Mouse (Mus musculus): ENCODE results near the gene Olfr1106. TPM values are rescaled to one million over a fixed set of nuclear protein-coding genes. Genes with fewer than 3 reads are reported as not detected.

Olfr1106 gene
- not detected for polyA plus RNA-seq (2012; fragmentation: generic; extraction: Trizol)

GRCm38 (mm10) chr2:87052173-87052572, at the start of gene Olfr1106:
Gene Olfr1106 (minus strand): TSS chr2:87052273.

GRCm38 (mm10) chr2:87095908-87096307, 43.8 kb upstream of the Olfr1106 start, which contains the start of gene Olfr1109:
Gene Olfr1109 (minus strand): TSS chr2:87096008.

DNA sequence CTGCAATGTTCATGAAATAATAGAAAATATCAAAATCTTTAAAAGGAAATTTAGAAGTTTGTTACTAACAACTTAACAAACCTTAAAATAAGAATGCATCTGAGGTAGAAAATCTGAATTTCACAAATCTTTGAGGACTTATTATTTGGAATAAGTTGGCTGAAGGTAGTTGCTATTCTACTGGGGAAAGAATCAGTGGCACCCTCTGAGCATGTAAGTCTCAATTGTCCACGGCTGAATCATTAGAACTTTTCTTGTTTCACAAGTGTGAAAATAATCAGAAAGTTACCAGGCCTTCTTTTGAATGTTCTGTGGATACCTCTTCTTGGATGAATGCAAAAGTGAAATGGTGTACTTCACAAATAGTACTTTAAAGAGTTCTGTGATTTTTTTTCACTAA, 23.6 kb upstream of the Olfr1106 start, which contains the start of gene Olfr1107:
Gene Olfr1107 (minus strand): TSS at position 101 of the 400 bp plus-strand sequence.

DNA sequence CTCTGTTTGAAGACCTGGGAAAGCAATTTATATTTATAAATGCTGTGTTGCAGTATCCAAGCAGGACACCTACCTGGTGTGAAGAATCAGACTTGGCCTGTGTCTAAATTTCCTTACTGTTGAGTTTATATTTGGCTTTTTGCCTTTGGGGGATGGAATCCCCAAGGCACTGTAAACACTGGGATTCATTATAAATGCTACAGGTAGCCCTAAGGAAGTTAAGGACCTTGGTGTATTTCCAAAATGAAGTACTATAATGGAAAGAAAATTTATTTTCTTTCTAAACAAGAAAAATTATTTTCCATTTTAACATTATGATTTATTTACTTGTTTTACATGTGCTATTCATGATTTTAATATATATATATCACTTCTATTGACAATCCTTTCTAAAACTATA, 15.6 kb downstream of the Olfr1106 start, which contains the start of gene Olfr1105:
Gene Olfr1105 (minus strand): TSS at position 101 of the 400 bp plus-strand sequence.

DNA sequence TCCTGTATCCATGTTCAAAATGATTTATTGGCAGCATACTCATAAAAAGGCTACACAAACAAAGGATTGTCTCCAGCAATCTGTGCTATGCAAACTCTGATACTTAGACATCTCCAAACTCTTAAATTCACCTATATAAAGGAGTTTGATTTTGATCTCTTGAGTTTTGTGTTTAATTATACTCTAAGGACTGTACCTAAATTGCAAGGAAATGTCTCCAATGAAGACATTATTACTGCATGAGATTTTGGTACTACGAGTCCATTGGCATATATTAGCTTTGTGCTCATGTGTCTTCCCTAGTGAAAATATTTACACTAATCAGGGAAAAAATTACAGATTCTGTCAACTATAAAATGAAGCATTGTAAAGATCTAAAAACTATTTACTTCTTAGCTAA, 25.1 kb downstream of the Olfr1106 start, which contains the start of gene Olfr1104:
Gene Olfr1104 (minus strand): TSS at position 101 of the 400 bp plus-strand sequence.

GRCm38 (mm10) chr2:86998098-86998497, 54.0 kb downstream of the Olfr1106 start, which contains the start of gene Olfr1102:
Gene Olfr1102 (plus strand): TSS chr2:86998398.

Other genes with a start within 250 kb of the Olfr1106 start
- gene Olfr141, start 242.3 kb downstream of the Olfr1106 start, polyA plus RNA-seq (2012; fragmentation: generic; extraction: Trizol), result not detected
- not detected for gene Olfr1094, start 227.6 kb downstream of the Olfr1106 start, polyA plus RNA-seq (2012; fragmentation: generic; extraction: Trizol)
- not detected for gene Olfr1095, start 200.6 kb downstream of the Olfr1106 start, polyA plus RNA-seq (2012; fragmentation: generic; extraction: Trizol)
- gene Gm13723, start 177.5 kb downstream of the Olfr1106 start, polyA plus RNA-seq (2012; fragmentation: generic; extraction: Trizol), result not detected
- not detected for gene Olfr1097, start 160.1 kb downstream of the Olfr1106 start, polyA plus RNA-seq (2012; fragmentation: generic; extraction: Trizol)
- not detected for gene Olfr1098, start 127.7 kb downstream of the Olfr1106 start, polyA plus RNA-seq (2012; fragmentation: generic; extraction: Trizol)
- gene Olfr1099, start 91.6 kb downstream of the Olfr1106 start, polyA plus RNA-seq (2012; fragmentation: generic; extraction: Trizol), result not detected
- not detected for gene Olfr1100, start 72.3 kb downstream of the Olfr1106 start, polyA plus RNA-seq (2012; fragmentation: generic; extraction: Trizol)
- gene Olfr1101, start 61.1 kb downstream of the Olfr1106 start, polyA plus RNA-seq (2012; fragmentation: generic; extraction: Trizol), result not detected
- not detected for gene Olfr1102, start 53.9 kb downstream of the Olfr1106 start, polyA plus RNA-seq (2012; fragmentation: generic; extraction: Trizol)
- not detected for gene Olfr1104, start 25.2 kb downstream of the Olfr1106 start, polyA plus RNA-seq (2012; fragmentation: generic; extraction: Trizol)
- gene Olfr1105, start 15.7 kb downstream of the Olfr1106 start, polyA plus RNA-seq (2012; fragmentation: generic; extraction: Trizol), result not detected
- not detected for gene Olfr1107, start 23.5 kb upstream of the Olfr1106 start, polyA plus RNA-seq (2012; fragmentation: generic; extraction: Trizol)
- gene Olfr1109, start 43.7 kb upstream of the Olfr1106 start, polyA plus RNA-seq (2012; fragmentation: generic; extraction: Trizol), result not detected
- not detected for gene Olfr259, start 62.3 kb upstream of the Olfr1106 start, polyA plus RNA-seq (2012; fragmentation: generic; extraction: Trizol)
- not detected for gene Olfr1110, start 88.0 kb upstream of the Olfr1106 start, polyA plus RNA-seq (2012; fragmentation: generic; extraction: Trizol)
- not detected for gene Olfr1111, start 100.4 kb upstream of the Olfr1106 start, polyA plus RNA-seq (2012; fragmentation: generic; extraction: Trizol)
- gene Olfr1112, start 135.5 kb upstream of the Olfr1106 start, polyA plus RNA-seq (2012; fragmentation: generic; extraction: Trizol), result not detected
- gene Olfr1113, start 156.7 kb upstream of the Olfr1106 start, polyA plus RNA-seq (2012; fragmentation: generic; extraction: Trizol), result not detected
- not detected for gene Olfr1115, start 195.7 kb upstream of the Olfr1106 start, polyA plus RNA-seq (2012; fragmentation: generic; extraction: Trizol)
- gene Olfr1116, start 215.3 kb upstream of the Olfr1106 start, polyA plus RNA-seq (2012; fragmentation: generic; extraction: Trizol), result not detected

All from C3H10T1/2 (cell line).